Mouse (Mus musculus) midbrain, embryonic 13.5 days (tissue): ENCODE data around the gene Dhrs4. TPM values are rescaled to one million over a fixed set of nuclear protein-coding genes. Genes with fewer than 3 reads are reported as not detected.

Experiments
- ATAC-seq: fragments of 200-750 bp; cut with Nextera tagmentation; 2 replicates; pipeline ENCODE4 v1.8.0; 2017; ENCODE audit warnings: mild to moderate bottlenecking, moderate TSS enrichment, moderate library complexity
- H3K27ac ChIP-seq: fragments of 300-500 bp; sonication (generic); 2 replicates; pipeline ENCODE4 v1.5.1; 2015; ENCODE audit warnings: inconsistent platforms, mild to moderate bottlenecking, moderate library complexity
- H3K27me3 ChIP-seq: fragments of 300-500 bp; sonication (generic); 2 replicates; pipeline ENCODE4 v1.6.1; 2015; ENCODE audit warnings: mild to moderate bottlenecking, inconsistent platforms
- H3K36me3 ChIP-seq: fragments of 300-500 bp; sonication (generic); 2 replicates; pipeline ENCODE4 v1.6.1; 2015; ENCODE audit warnings: mild to moderate bottlenecking, inconsistent platforms
- H3K4me1 ChIP-seq: fragments of 300-500 bp; sonication (generic); replicated peaks from 2 replicates; pipeline ENCODE4 v1.6.1; 2015; ENCODE audit warnings: inconsistent platforms
- H3K4me2 ChIP-seq: fragments of 300-500 bp; sonication (generic); replicated peaks from 2 replicates; pipeline ENCODE4 v1.6.1; 2015; ENCODE audit warnings: moderate library complexity, mild to moderate bottlenecking, inconsistent platforms
- H3K4me3 ChIP-seq: fragments of 300-500 bp; sonication (generic); replicated peaks from 2 replicates; pipeline ENCODE4 v1.5.1; 2015; ENCODE audit warnings: mild to moderate bottlenecking, inconsistent platforms
- H3K9ac ChIP-seq: fragments of 300-500 bp; sonication (generic); replicated peaks from 2 replicates; pipeline ENCODE4 v1.6.1; 2015; ENCODE audit warnings: mild to moderate bottlenecking, inconsistent platforms
- H3K9me3 ChIP-seq: fragments of 300-500 bp; sonication (generic); 2 replicates; pipeline ENCODE4 v1.6.1; 2016; ENCODE audit warnings: mild to moderate bottlenecking, inconsistent platforms
- WGBS: fragments of 180-500 bp; shearing (Covaris S2); methylation state at CpG from one replicate; pipeline ENCODE4 v1.1.7; 2015; 5-methylcytosine and 5-hydroxymethylcytosine counted together
- polyA plus RNA-seq: library from polyadenylated mRNA; unstranded; fragments of >200 nt; fragmentation: Nextera tagmentation; extraction: Ambion mirVana; gene quantifications from 2 replicates; pipeline ENCODE4 v1.2.1, GENCODE M21; 2015

Gene Dhrs4
- polyA plus RNA-seq, 1 experiment from 2014 or later, result 31.6 TPM

GRCm38 (mm10) chr14:55466481-55466880 lies 12.1 kb upstream of the Dhrs4 start:
- Histone ChIP-seq H3K4me3 (no peak overlapping the region), H3K4me2 (no peak overlapping the region), H3K9ac (no peak overlapping the region), H3K36me3 (no peaks in the 10 kb centered on the region), H3K27me3 (no peaks in the 10 kb centered on the region), H3K27ac (no peak overlapping the region), H3K4me1 (0 out of 2 replicates have a peak, but pooled peaks cover 3% of the 10 kb centered on the region), H3K9me3 (no peaks in the 10 kb centered on the region)
- no peak for ATAC-seq
- 83% methylated on average over 4 of the region's 4 CpGs for WGBS

GRCm38 (mm10) chr14:55467108-55467507 lies 11.4 kb upstream of the Dhrs4 start:
- no peak for ATAC-seq
- WGBS, result 84% methylated on average over 7 of the region's 7 CpGs

GRCm38 (mm10) chr14:55468301-55468741 lies 10.2 kb upstream of the Dhrs4 start:
- no peak for ATAC-seq
- Histone ChIP-seq H3K27me3 (no peaks in the 10 kb centered on the region), H3K36me3 (no peaks in the 10 kb centered on the region), H3K4me1 (0 out of 2 replicates have a peak, but pooled peaks cover 3% of the 10 kb centered on the region), H3K9ac (no peak overlapping the region), H3K4me3 (no peak overlapping the region), H3K9me3 (no peaks in the 10 kb centered on the region), H3K4me2 (no peak overlapping the region), H3K27ac (no peak overlapping the region)
- WGBS, result 84% methylated on average over 2 of the region's 2 CpGs

More at GRCm38 (mm10) chr14:55467108-55467507, 11.4 kb upstream of the Dhrs4 start:
- Histone ChIP-seq H3K4me1 (0 out of 2 replicates have a peak, but pooled peaks cover 3% of the 10 kb centered on the region), H3K4me2 (no peak overlapping the region), H3K9ac (no peak overlapping the region), H3K27ac (no peak overlapping the region), H3K36me3 (no peaks in the 10 kb centered on the region), H3K27me3 (no peaks in the 10 kb centered on the region), H3K4me3 (no peak overlapping the region), H3K9me3 (no peaks in the 10 kb centered on the region)

DNA sequence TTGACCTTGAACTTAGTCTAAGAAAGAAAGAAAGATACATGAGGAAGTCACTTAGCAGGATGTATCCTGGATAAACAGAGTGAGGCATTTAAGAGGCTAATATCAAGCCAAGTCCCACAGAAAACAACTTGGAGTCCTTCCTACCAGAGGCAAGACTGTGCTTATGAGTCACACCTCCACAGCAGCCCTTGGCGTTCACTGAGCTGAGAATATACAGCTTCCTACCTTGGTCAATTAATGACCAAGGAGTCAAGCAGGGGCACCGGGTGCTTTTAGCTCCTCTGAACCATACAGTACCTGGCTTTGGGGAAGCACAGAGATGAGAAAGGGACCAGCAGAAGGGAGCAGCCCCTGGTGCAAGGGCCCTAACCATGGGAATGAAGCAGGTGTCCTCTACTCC lies 9.5 kb upstream of the Dhrs4 start:
- Histone ChIP-seq H3K4me3 (no peak overlapping the region), H3K27ac (no peak overlapping the region), H3K27me3 (no peaks in the 10 kb centered on the region), H3K9me3 (no peaks in the 10 kb centered on the region), H3K4me2 (no peak overlapping the region), H3K36me3 (no peaks in the 10 kb centered on the region), H3K9ac (no peak overlapping the region), H3K4me1 (0 out of 2 replicates have a peak, but pooled peaks cover 3% of the 10 kb centered on the region)
- WGBS, result 93% methylated on average over 2 of the region's 2 CpGs
- ATAC-seq, result no peak

GRCm38 (mm10) chr14:55469821-55470220 lies 8.7 kb upstream of the Dhrs4 start:
- Histone ChIP-seq H3K4me2 (no peak overlapping the region), H3K9me3 (no peaks in the 10 kb centered on the region), H3K4me1 (0 out of 2 replicates have a peak, but pooled peaks cover 3% of the 10 kb centered on the region), H3K36me3 (no peaks in the 10 kb centered on the region), H3K27ac (no peak overlapping the region), H3K27me3 (no peaks in the 10 kb centered on the region), H3K9ac (no peak overlapping the region), H3K4me3 (no peak overlapping the region)
- WGBS, result 84% methylated on average over 6 of the region's 6 CpGs
- ATAC-seq, result no peak

DNA sequence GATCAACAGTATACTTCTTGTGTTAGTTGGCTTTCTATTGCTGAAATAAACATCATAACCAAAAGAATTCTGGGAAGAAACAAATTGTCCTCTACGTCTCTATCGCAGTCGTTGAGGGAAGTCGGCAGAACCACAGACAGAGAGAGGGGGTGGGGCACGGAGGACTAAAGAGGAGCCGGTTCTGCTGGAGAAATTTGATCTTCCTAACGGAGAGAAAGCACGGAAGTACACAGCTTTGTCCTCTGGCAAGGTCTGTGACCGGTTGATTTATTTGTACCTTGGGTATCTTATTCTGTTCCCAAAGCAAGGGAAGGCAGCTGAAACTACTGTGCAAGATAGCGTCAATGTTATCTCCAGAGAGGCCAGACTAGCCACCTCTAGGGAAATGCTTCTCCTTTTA lies 7.8 kb upstream of the Dhrs4 start:
- 11% methylated on average over 10 of the region's 10 CpGs for WGBS
- H3K4me1 ChIP-seq, result 0 out of 2 replicates have a peak, but pooled peaks cover 3% of the 10 kb centered on the region
- no peak overlapping the region for H3K27ac ChIP-seq
- no peaks in the 10 kb centered on the region for H3K36me3 ChIP-seq
- ATAC-seq, result no peak
- H3K4me3 ChIP-seq, result no peak overlapping the region
- H3K27me3 ChIP-seq, result no peaks in the 10 kb centered on the region
- H3K9me3 ChIP-seq, result no peaks in the 10 kb centered on the region
- no peak overlapping the region for H3K9ac ChIP-seq
- no peak overlapping the region for H3K4me2 ChIP-seq

DNA sequence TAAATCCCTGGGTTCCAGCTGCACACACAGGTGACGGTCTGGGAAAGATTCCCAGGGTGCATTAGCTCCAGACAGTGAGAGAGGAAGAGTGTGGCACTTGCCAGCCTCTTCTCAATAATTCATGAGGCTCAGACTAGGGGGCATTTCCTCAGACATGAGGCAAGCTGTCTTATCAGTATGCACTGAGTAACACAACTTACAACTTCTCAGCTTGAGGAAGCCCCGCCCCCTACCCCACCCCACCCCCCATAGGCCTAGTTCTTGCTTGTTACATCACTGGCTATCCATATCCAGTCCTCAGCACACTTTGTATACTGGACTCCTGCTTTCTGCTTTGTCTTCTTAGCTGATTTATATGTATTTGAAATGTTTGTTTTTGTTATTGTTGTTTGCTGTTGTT lies 2.9 kb upstream of the Dhrs4 start:
- no peak for ATAC-seq
- WGBS, result 55% methylated on average over 2 of the region's 2 CpGs
- H3K4me3 ChIP-seq, result no peak overlapping the region

GRCm38 (mm10) chr14:55477421-55477820 lies 1.1 kb upstream of the Dhrs4 start:
- ATAC-seq, result no peak
- Histone ChIP-seq H3K27me3 (no peaks in the 10 kb centered on the region), H3K27ac (no peak overlapping the region), H3K4me2 (no peak overlapping the region), H3K4me1 (peaks cover 4% of the 10 kb centered on the region; the same call in 1 of the 2 replicates), H3K4me3 (no peak overlapping the region), H3K9me3 (no peaks in the 10 kb centered on the region), H3K9ac (no peak overlapping the region), H3K36me3 (no peaks in the 10 kb centered on the region)
- 95% methylated on average over 1 of the region's 1 CpGs for WGBS

More for the DNA sequence above, 2.9 kb upstream of the Dhrs4 start:
- Histone ChIP-seq H3K9me3 (no peaks in the 10 kb centered on the region), H3K27me3 (no peaks in the 10 kb centered on the region), H3K4me1 (peaks cover 7% of the 10 kb centered on the region; the same call in 1 of the 2 replicates), H3K36me3 (no peaks in the 10 kb centered on the region), H3K9ac (no peak overlapping the region), H3K27ac (no peak overlapping the region), H3K4me2 (no peak overlapping the region)

DNA sequence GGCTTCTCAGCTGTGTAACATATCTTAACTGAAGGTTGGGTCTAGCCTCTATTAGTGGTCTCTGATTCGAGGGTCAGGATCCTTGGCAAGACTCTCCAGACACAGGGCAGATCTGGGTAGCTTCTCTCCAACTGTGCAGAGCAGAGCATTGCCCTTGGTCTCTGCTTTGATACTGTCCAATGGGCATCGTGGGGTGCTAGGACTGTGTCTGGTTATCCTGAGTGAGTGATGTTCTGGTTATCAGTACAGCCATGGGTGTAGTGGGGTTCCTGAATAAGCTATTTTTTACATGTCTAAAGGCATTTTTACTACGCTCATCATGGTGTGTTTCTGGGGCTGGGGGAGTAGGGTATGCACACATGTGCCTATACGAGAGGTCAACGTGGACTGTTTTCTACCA lies 729 bp upstream of the Dhrs4 start:
- Histone ChIP-seq H3K27ac (no peak overlapping the region), H3K27me3 (no peaks in the 10 kb centered on the region), H3K4me1 (peaks cover 4% of the 10 kb centered on the region; the same call in 1 of the 2 replicates), H3K4me3 (no peak overlapping the region), H3K9ac (no peak overlapping the region), H3K9me3 (no peaks in the 10 kb centered on the region), H3K4me2 (no peak overlapping the region), H3K36me3 (no peaks in the 10 kb centered on the region)
- 94% methylated on average over 5 of the region's 5 CpGs for WGBS
- no peak for ATAC-seq

GRCm38 (mm10) chr14:55479629-55480028 lies 1.1 kb downstream of the Dhrs4 start:
- 93% methylated on average over 10 of the region's 10 CpGs for WGBS
- H3K27me3 ChIP-seq, result no peaks in the 10 kb centered on the region
- no peak overlapping the region for H3K4me2 ChIP-seq
- H3K27ac ChIP-seq, result no peak overlapping the region
- no peaks in the 10 kb centered on the region for H3K36me3 ChIP-seq
- H3K4me1 ChIP-seq, result peaks cover 4% of the 10 kb centered on the region; the same call in 1 of the 2 replicates
- no peaks in the 10 kb centered on the region for H3K9me3 ChIP-seq
- H3K9ac ChIP-seq, result no peak overlapping the region
- H3K4me3 ChIP-seq, result no peak overlapping the region
- no peak for ATAC-seq

GRCm38 (mm10) chr14:55484430-55485085 lies 6.0 kb downstream of the Dhrs4 start:
- Histone ChIP-seq H3K36me3 (no peaks in the 10 kb centered on the region), H3K27me3 (no peaks in the 10 kb centered on the region), H3K4me3 (no peak overlapping the region), H3K9me3 (no peaks in the 10 kb centered on the region), H3K27ac (no peak overlapping the region), H3K4me1 (peaks cover under 1% of the 10 kb centered on the region; the same call in 1 of the 2 replicates), H3K4me2 (no peak overlapping the region), H3K9ac (no peak overlapping the region)
- no peak for ATAC-seq
- WGBS, result 83% methylated on average over 5 of the region's 5 CpGs

- WGBS, result 93% methylated on average over 8 of the region's 8 CpGs
- no peaks in the 10 kb centered on the region for H3K9me3 ChIP-seq
- H3K4me2 ChIP-seq, result no peak overlapping the region
- no peak overlapping the region for H3K9ac ChIP-seq
- H3K36me3 ChIP-seq, result no peaks in the 10 kb centered on the region
- peaks cover 12% of the 10 kb centered on the region for H3K4me1 ChIP-seq
- no peak overlapping the region for H3K4me3 ChIP-seq
- no peak for ATAC-seq
- no peaks in the 10 kb centered on the region for H3K27me3 ChIP-seq
- no peak overlapping the region for H3K27ac ChIP-seq
These were observed 8.3 kb downstream of the Dhrs4 start for GRCm38 (mm10) chr14:55486836-55487235.
